Mouse (Mus musculus): ENCODE data around the gene Prss22. TPM values are rescaled to one million over a fixed set of nuclear protein-coding genes. Genes with fewer than 3 reads are reported as not detected.

Gene Prss22
- polyA plus RNA-seq, 1 experiment from 2014 or later, result not detected

Small RNA genes lying within 50 kb of the gene (microRNA-seq; reads per million reads assigned to microRNA genes)
- not detected for gene Gm27700

Other genes with a start within 250 kb of the Prss22 start
- gene Flywch1, start 226.5 kb downstream of the Prss22 start, polyA plus RNA-seq (2015; fragmentation: Nextera tagmentation; extraction: Ambion mirVana), result 12.6 and 13.0 TPM in 2 replicates
- 1.3 and 1.4 TPM in 2 replicates for gene Flywch2, start 212.0 kb downstream of the Prss22 start, polyA plus RNA-seq (2015; fragmentation: Nextera tagmentation; extraction: Ambion mirVana)
- 228 and 235 TPM in 2 replicates for gene Srrm2, start 207.6 kb downstream of the Prss22 start, polyA plus RNA-seq (2015; fragmentation: Nextera tagmentation; extraction: Ambion mirVana)
- gene Elob, start 169.0 kb downstream of the Prss22 start, polyA plus RNA-seq (2015; fragmentation: Nextera tagmentation; extraction: Ambion mirVana), result 535 and 572 TPM in 2 replicates
- not detected in 2 replicates for gene Prss33, start 162.0 kb downstream of the Prss22 start, polyA plus RNA-seq (2015; fragmentation: Nextera tagmentation; extraction: Ambion mirVana)
- not detected in 2 replicates for gene Prss32, start 154.2 kb downstream of the Prss22 start, polyA plus RNA-seq (2015; fragmentation: Nextera tagmentation; extraction: Ambion mirVana)
- 0.09 and 0.22 TPM in 2 replicates for gene Prss41, start 153.9 kb downstream of the Prss22 start, polyA plus RNA-seq (2015; fragmentation: Nextera tagmentation; extraction: Ambion mirVana)
- not detected in 2 replicates for gene Prss21, start 130.0 kb downstream of the Prss22 start, polyA plus RNA-seq (2015; fragmentation: Nextera tagmentation; extraction: Ambion mirVana)
- gene Dcpp1, start 117.2 kb downstream of the Prss22 start, polyA plus RNA-seq (2015; fragmentation: Nextera tagmentation; extraction: Ambion mirVana), result not detected in 2 replicates
- gene Dcpp2, start 117.2 kb downstream of the Prss22 start, polyA plus RNA-seq (2015; fragmentation: Nextera tagmentation; extraction: Ambion mirVana), result not detected in 2 replicates
- not detected in 2 replicates for gene Dcpp3, start 80.6 kb downstream of the Prss22 start, polyA plus RNA-seq (2015; fragmentation: Nextera tagmentation; extraction: Ambion mirVana)
- gene Sbp, start 56.4 kb downstream of the Prss22 start, polyA plus RNA-seq (2015; fragmentation: Nextera tagmentation; extraction: Ambion mirVana), result not detected in 2 replicates
- gene Sbpl, start 42.8 kb downstream of the Prss22 start, polyA plus RNA-seq (2015; fragmentation: Nextera tagmentation; extraction: Ambion mirVana), result not detected in 2 replicates
- not detected in 2 replicates for gene Prss30, start 17.5 kb downstream of the Prss22 start, polyA plus RNA-seq (2015; fragmentation: Nextera tagmentation; extraction: Ambion mirVana)
- not detected in 2 replicates for gene Prss27, start 40.0 kb upstream of the Prss22 start, polyA plus RNA-seq (2015; fragmentation: Nextera tagmentation; extraction: Ambion mirVana)
- gene Kctd5, start 75.4 kb upstream of the Prss22 start, polyA plus RNA-seq (2015; fragmentation: Nextera tagmentation; extraction: Ambion mirVana), result 17.4 and 19.3 TPM in 2 replicates
- 26.8 and 34.0 TPM in 2 replicates for gene Pdpk1, start 152.8 kb upstream of the Prss22 start, polyA plus RNA-seq (2015; fragmentation: Nextera tagmentation; extraction: Ambion mirVana)
- 18.6 and 20.8 TPM in 2 replicates for gene Amdhd2, start 165.7 kb upstream of the Prss22 start, polyA plus RNA-seq (2015; fragmentation: Nextera tagmentation; extraction: Ambion mirVana)
- 348 and 367 TPM in 2 replicates for gene Atp6v0c, start 171.6 kb upstream of the Prss22 start, polyA plus RNA-seq (2015; fragmentation: Nextera tagmentation; extraction: Ambion mirVana)
- gene Tbc1d24, start 207.5 kb upstream of the Prss22 start, polyA plus RNA-seq (2015; fragmentation: Nextera tagmentation; extraction: Ambion mirVana), result 6.9 and 7.5 TPM in 2 replicates
- gene Ntn3, start 211.4 kb upstream of the Prss22 start, polyA plus RNA-seq (2015; fragmentation: Nextera tagmentation; extraction: Ambion mirVana), result 1.00 and 1.4 TPM in 2 replicates
- 10.8 and 11.6 TPM in 2 replicates for gene Tedc2, start 222.8 kb upstream of the Prss22 start, polyA plus RNA-seq (2015; fragmentation: Nextera tagmentation; extraction: Ambion mirVana)